Mouse (Mus musculus) brain, adult 10 weeks (tissue): ENCODE data around the gene Man2b2. TPM values are rescaled to one million over a fixed set of nuclear protein-coding genes. Genes with fewer than 3 reads are reported as not detected.

Experiments used
- polyA plus RNA-seq: library from polyadenylated mRNA; stranded (reverse); fragments of 350-450 nt; fragmentation: Illumina TruSeq; extraction: RNeasy Lipid Tissue Mini Kit (QIAGEN cat#74804); gene quantifications from one replicate; pipeline ENCODE4 v1.2.3, GENCODE M21; 2015; ENCODE audit warnings: low read depth, low replicate concordance

Gene Man2b2
- 16.7 TPM for polyA plus RNA-seq

GRCm38 (mm10) chr5:36829913-36830879 is at the start of gene Man2b2:
TSS of gene Man2b2 (minus strand) at chr5:36830653.

GRCm38 (mm10) chr5:36868266-36869090 is 38.0 kb upstream of the Man2b2 start, which contains the start of gene Ppp2r2c:
TSS of gene Ppp2r2c (plus strand) at chr5:36868513.

GRCm38 (mm10) chr5:36796296-36797014 is 34.0 kb downstream of the Man2b2 start, which contains the start of gene Mrfap1:
TSS of gene Mrfap1 (minus strand) at chr5:36796772.

Other genes with a start within 250 kb of the Man2b2 start
- gene Tbc1d14, start 237.4 kb downstream of the Man2b2 start, polyA plus RNA-seq, result 57.0 TPM
- 54.8 TPM for gene D5Ertd579e, start 134.6 kb downstream of the Man2b2 start, polyA plus RNA-seq
- gene Bloc1s4, start 82.0 kb downstream of the Man2b2 start, polyA plus RNA-seq, result 16.7 TPM
- 416 TPM for gene Mrfap1, start 33.9 kb downstream of the Man2b2 start, polyA plus RNA-seq
- gene Ppp2r2c, start 37.9 kb upstream of the Man2b2 start, polyA plus RNA-seq, result 353 TPM
- 52.2 TPM for gene Wfs1, start 158.6 kb upstream of the Man2b2 start, polyA plus RNA-seq